Mouse (Mus musculus): Measurements from ENCODE around the gene Slc47a2.

Gene Slc47a2

DNA sequence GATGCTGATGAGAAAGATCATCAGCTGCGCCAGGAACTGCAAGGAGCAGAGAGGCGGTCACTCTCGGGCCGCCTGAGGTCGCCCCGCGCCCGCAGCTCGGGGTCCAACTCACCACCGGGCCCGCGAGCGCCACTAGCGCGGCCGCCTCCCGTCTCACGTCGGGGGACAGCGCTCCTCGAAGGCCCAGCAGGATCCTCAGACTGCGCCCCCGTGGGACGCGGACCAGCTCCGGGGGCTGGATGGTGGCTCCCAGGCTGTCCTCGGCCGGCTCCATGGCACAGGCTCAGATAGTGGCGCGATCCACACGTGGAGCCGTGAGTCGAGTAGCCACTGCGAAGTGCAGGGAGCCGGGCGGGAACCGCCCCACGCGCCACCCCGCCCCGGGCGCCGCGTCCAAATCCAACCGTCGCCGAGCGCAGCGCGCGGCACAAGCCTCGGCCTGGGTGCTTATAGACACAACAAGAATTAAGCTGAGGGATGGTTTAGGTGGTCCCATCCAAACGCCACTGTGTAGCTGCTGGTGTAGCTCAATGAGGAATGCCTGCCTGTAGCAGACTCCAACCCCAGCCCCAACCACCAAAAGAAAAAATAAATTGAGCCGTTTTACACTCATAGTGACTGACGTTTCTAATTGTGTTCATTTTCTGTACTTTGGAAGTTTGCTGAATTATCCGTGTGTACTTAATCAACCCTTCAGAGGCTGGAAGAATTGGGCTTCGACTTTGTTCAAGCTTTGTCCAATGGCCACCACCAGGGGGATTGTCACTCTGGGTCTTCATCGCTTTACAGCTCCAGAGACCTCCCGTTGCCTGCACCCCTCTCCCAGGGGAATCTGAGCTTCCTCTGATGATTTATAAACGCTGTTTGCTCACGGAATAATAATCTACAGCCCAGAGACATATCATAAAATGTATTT is at the start of gene Slc47a2:
Gene Slc47a2 (minus strand): TSS at position 356 of the 916 bp plus-strand sequence.
- no peak for DNase-seq (ENCODE audit: low spot score in 2 of 2)

DNA sequence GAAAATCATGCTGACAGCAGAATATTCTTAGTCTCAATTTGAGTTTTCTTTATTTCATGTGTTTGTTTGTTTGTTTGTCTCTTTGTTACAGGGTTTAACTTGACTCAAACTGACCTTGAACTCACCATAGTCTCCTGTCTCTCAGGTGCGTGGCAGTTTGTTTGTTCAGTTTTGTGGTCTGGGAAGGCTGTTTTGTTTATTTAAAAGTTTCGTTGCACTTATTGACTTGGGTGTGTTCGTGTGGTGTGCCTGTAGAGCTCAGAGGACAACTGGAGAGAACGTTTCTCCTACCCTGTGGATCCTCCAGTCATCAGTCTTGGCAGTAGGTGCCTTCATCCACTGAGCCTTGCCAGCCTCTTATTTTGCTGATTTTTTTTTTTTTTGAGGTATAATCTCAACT is 46.3 kb upstream of the Slc47a2 start:
- DNase-seq (ENCODE audit: low spot score in 2 of 2) = no peak

DNA sequence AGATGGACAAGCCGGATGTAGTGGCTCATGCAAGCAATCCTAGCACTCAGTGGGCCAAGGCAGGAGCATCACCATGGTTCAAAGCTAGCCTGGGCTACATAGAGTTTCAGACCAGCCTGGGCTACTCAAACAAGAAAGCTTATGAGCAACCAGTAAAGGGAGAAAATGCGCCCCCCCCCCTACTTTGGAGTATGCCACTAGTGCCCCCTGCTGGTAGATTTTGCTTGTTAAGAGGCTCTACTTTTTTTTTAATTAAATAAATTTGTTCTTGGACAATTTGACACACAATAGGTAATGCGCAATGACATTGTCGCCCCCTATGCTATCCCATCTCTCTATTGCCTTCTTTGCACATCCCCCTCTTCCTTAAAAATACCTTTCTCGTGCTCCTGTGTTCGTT is 45.4 kb upstream of the Slc47a2 start:
- no peak for DNase-seq (ENCODE audit: low spot score in 2 of 2)

DNA sequence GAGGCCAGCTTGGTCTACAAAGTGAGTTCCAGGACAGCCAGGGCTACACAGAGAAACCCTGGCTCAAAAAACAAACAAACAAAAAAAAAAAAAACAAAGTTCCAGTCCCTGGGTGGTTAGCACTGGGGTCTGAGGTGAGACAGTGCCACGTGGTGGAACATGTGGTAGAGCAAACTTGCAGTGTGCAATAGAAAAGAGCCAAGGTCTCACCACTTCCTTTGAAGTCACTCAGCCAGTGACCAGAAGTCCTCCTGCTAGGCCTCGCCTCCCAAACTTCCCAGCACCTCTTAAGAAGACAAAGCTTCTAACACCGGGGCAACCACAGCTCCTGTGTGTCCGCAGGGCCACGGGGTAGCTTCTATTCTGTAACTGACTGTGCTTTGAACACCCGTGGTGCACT is 44.6 kb upstream of the Slc47a2 start:
- no peak for DNase-seq (ENCODE audit: low spot score in 2 of 2)

DNA sequence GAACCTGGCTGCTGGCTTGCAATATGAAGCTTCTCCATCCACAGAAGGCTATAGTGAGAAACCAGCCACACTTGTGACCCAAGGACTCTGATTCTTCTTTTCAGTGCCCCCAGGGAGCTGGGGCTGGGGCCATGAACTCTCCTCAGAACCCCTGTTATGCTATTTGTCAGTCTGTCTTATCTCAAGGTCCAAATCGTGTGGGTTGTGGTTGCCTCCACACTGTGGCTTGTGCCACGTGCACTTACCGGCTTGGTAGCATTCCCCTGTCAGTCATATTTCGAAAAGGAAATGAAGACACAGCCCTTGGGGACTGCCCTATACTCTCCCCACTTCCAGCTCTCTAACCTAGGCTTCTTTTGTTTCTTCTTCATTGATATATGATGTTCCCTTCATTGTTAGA is 43.1 kb upstream of the Slc47a2 start:
- no peak for DNase-seq (ENCODE audit: low spot score in 2 of 2)

DNA sequence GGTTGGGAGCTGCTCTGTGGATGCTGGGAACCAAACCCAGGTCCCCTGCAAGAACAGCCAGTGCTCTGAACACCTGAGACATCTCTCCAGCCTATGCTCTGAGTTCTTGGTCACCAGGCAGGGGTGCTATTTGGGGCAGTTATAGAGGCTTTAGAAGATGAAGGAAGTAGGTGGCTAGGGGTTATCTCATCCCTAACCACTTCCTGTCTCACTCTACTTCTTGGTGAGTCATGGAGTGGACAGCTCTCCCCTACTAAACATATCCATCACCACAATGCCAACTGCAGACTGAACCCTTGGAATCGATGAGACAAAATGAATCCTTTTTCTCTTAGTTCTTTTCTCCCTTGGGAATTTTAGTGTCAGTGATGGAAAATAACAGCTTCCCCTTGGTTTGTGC is 38.6 kb upstream of the Slc47a2 start:
- no peak for DNase-seq (ENCODE audit: low spot score in 2 of 2)

DNA sequence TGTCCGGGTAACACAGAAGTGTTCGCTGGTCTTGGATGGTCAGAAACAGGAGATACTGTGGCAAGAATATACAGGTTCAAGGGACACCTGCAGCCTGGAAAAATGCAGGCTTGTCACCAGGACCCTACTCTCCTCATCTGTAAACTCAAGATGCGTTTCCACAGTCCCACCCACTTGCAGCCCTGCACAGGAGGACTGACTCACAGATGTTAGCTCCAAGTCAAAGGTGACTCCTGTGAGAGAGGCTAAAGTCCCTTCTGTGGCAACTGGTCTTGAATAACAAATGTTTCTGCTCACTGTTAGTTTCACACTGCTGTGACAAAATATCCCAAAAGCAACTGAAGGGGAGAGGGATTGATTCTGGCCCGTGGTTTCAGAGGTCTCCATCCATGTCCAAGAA is 36.0 kb upstream of the Slc47a2 start:
- DNase-seq (ENCODE audit: low spot score in 2 of 2) = no peak

DNA sequence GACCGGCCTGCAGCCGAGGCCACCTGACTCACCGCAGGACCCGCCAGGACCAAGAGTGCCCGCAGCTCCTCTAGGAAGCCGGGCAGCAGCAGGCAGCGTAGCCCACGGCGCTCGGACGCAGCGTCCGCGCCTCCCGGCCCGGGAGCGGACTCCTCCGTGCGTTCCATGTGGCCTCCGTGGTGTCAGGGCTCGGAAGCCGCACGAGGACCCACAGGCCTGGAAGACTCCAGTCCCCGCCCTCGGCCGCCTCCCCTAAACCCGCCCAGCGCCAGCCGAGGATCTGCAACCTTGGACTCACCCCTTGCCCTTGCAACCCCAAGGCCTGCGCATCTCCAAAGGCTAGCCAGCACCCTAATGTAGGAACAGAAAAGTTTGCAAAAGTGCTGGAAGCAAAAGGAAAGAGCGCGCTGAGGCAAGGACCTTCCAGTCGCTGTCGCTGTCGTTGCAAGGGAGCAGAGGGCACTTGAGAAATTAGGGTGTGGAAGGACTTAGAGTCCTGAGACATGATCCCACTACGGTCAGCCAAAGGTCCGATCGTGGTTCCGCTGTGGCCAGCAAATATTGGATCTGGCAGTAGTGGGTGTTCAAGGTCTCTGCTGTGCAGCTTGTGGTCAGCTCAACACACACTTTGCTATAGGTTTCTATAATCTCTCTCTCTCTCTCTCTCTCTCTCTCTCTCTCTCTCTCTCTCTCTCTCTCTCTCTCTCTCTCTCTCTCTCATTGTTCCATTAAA is 35.4 kb upstream of the Slc47a2 start, which contains the start of gene Slc47a1:
Gene Slc47a1 (minus strand): TSS at position 465 of the 733 bp plus-strand sequence.
- no peak for DNase-seq (ENCODE audit: low spot score in 2 of 2)

DNA sequence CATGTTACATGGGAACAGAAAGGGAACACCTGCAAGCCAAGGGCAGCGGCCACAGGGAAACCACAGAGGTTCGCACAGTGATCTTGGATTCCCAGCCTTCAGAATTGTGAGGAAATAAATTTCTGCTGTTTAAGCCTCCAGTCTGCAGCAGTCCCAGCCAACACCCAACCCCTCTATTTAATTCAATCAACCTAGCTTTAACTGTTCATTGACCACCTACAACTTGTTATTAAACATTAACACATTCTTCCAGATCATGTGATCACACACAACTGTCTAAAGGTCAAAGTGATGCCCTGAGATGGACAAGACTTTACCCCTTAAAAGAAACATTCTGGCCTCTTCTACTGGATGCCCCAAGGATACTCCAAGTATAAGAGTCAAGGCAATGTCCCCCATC is 26.0 kb upstream of the Slc47a2 start:
- DNase-seq (ENCODE audit: low spot score in 2 of 2) = no peak

DNA sequence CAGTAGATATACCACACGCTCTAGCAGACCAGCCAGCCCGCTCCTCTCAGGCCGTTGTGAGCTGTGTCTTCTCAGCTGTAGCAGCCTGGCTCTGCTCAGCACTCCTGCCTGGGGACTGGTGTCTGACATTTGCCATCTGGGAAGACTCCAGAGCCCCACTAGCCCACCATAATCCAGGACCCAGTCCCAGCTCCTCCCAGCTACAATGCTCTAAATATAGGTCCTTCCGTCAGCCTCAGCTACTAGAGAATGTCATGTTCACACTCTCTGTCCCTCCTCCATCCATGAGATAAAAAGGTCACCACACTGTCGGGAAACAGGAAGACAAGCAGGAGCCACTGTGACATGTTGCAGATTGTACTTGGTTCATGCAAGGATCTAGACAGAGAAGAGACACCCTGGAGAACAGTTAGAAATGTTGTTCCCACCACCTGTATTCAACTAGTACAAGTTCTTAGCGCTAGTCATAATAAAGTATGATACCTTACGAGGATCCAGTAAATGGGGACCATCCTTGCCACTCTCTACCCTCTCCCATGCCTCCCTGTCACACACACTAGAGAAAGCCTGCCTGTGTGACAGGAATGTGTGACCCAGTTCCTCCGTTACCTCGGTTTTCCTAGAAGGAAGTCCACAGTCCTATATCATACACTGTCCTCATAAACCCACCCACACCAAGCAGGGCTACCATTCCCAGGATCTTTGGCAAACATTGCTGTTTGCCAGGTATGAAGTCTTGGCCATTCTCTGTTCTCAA is 24.0 kb upstream of the Slc47a2 start:
- no peak for DNase-seq (ENCODE audit: low spot score in 2 of 2)

DNA sequence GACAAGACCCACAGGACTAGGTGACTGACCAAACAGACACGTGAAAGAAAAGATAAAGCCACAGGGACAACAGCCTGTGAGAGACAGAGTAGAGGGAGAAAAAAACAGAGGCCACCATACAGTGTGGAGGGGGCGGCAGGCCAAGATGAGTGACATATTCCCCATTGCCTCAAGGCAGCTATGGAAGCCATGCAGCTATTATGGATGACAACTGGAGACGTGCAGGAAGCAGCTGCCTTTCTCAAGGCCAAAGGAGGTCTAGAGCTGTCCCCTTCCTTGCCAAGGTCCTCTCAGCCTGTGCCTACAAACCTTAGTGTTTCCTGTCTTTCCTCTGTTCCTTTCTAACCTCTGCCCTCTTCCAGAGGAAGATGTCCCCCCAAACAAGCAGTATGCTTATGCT is 23.3 kb upstream of the Slc47a2 start:
- no peak for DNase-seq (ENCODE audit: low spot score in 2 of 2)

DNA sequence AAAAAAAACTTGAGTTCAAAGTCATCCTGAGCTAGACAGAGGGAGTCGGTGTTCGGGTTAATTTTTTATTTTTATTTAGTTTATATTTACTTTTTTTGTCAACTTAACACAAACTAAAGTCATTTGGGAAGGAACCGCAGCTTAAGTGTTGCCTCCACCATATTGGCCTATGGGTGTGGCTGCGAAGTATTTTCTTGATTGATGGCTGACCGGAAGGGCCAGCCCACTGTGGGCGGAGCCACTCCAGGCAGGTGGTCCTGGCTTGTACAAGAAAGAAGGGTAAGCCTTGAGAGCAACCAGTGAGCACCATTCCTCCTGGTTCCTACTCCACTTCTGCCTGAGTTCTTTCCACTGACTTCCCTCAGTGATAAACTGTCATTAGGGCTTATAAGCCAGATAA is 21.4 kb upstream of the Slc47a2 start:
- DNase-seq (ENCODE audit: low spot score in 2 of 2) = no peak

DNA sequence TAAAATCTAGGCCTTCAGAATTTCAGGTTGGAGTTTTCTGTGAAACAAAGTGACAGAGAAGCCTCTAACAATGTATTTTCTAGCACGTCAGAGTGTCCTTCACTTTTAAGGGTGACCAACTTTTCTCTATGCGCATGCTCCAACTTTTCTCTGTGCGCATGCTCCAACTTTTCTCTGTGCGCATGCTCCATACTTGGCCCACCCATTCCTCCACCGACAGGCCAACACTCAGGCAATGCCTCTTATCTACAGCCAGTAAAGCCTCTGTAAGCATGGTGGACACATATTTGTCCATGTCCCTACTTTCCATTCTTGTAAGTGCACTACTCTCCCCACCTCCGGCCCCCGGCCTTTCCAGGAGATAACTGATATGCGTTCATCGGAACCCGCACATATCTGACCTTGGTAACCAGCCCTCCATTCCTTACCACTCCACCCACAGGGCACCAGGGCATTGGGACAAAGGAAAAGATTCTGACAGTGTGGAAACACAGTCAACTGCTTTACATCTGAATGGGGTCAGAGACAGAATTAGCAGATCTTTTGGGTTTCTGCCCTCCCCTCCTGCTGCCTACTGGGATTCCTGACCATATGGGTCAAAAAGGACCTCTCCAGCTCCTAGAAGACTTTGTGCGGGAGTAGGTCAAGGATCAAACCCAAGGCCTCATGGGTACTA is 19.0 kb upstream of the Slc47a2 start:
- no peak for DNase-seq (ENCODE audit: low spot score in 2 of 2)

DNA sequence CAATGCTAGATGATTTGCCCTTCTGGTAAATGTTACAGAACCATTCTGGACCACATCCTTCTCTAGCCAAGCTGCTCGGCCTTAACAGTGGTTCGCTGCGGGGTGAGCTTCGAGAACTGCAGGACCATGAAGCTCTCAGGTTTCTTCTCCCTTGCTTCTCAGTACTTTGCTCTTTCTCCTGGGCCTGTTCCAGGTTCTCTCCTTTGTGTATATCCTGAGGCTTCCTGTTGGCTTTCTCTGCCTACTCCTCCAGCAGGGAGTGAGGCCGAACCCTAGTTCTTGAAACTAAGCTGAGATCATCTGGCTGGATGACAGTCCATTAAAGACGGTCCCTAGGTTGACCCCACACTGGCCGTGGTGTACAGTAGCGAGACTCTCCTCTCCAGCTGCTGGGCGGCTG is 13.9 kb upstream of the Slc47a2 start:
- DNase-seq (ENCODE audit: low spot score in 2 of 2) = no peak

DNA sequence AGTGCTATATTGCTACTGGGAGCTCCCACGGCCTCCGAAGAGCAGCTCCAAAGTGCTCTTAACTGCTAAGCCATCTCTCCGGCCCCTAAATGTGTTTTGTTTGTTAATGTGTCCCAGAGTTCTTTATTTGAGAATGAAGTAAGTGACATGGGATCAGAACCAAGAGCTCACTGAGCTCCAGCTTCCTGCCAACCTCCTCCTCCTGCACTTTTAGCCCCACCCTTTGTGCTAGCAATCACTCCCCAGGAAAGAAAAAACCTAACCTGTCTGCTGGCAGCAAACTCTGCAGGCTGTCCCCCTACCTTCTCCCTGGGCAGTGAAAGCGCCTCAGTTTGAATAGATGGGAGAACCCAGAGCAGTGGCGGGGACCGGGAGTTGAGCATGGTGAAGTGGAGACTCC is 13.5 kb upstream of the Slc47a2 start:
- no peak for DNase-seq (ENCODE audit: low spot score in 2 of 2)

DNA sequence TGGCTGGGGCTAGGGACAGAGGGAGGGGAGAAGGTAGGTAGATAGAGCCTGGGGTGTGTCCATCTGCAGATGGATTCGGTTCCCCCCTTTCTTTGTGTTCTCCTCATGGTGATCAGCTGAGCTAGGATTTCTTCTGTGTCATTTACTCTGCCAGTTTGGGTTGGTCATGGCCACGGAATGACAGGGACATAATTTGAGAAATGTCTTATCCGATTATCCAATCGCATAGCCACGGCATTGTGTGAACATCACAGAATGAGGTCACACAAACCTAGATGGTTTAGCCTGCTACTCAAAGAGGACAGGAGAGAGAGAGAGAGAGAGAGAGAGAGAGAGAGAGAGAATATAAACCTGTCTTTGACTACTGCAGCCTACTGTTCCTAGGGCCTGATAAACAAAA is 12.7 kb upstream of the Slc47a2 start:
- DNase-seq (ENCODE audit: low spot score in 2 of 2) = no peak

DNA sequence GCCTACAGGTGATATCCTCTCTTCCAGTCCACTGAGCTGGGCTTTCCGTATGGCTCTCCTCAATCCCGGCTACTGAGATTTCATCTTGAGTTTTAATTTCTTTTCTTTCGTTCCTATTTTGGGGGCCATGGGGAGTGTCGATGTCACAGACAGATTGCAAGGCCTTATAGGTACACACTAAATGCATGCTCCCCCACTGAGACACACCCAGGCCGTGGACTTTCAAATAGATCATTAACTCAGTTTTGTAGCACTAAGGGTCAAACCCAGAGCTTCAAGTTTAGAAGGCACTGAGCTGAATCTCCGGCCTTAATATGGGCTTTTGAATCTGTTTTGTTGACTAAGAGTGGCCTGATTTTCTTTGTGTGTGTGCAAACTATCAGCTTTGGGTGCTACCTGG is 11.7 kb upstream of the Slc47a2 start:
- no peak for DNase-seq (ENCODE audit: low spot score in 2 of 2)

DNA sequence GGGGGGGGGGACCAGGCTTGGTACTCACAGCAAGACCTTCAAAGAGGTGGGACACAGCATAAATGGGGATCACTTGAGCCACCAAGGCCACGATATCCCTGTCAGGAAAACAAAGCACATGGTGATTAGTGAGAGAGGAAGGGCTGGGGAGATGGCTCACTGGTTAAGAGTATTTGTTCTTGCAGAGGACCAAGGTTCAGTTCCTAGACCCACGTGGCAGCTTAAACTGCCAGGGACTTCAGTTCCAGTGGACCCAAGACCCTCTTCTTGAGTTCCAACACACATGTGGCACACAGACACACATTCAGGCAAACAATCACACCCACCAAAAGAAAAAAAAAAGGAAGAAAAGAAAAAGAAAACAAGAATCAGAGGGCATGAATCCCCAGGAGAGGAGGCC is 10.4 kb upstream of the Slc47a2 start:
- no peak for DNase-seq (ENCODE audit: low spot score in 2 of 2)

DNA sequence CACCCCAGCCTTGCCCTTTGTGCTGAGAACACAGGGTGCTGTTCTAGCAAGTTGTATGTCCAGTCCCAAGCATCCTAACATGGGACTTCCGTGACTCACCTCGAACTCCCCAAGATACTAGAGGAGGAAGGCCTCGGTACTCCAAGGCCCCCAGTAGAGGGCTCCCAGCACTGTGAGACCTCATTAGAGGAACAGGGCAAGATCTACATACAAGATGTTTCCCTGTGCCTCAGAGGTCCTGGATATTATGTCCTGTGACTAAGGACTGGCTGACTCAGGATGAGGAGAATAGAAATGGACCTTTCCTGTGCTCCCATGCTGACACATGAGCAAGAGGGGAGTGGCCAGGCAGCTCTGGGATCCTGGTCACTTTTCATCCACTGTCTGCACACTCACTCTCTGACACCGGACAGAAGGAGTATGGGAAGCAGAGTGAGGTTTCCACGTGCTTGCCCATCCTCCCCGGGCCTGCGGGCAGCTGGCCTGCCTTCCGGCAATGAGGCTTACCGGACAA is 9.5 kb upstream of the Slc47a2 start:
- no peak for DNase-seq (ENCODE audit: low spot score in 2 of 2)

DNA sequence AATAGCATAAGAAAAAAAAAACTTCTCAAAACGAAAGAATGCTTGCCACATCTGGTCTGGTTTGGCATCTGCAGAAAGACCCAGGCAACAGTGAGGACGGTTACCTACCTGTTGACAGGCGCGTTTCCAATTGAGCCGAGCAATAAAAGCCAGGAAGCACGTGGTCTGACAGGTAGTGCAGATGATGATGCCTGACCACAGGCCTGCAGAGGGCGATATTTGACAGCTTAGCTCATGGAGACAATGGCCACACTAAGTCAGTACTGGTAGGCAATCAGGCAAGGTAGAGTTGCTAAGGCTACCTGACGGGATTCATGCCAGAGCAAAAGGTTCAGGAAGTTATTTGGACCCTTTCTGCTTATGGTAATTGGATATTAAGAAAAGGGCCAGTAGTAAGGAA is 6.7 kb upstream of the Slc47a2 start:
- DNase-seq (ENCODE audit: low spot score in 2 of 2) = peak; percentile 21 to 29

DNA sequence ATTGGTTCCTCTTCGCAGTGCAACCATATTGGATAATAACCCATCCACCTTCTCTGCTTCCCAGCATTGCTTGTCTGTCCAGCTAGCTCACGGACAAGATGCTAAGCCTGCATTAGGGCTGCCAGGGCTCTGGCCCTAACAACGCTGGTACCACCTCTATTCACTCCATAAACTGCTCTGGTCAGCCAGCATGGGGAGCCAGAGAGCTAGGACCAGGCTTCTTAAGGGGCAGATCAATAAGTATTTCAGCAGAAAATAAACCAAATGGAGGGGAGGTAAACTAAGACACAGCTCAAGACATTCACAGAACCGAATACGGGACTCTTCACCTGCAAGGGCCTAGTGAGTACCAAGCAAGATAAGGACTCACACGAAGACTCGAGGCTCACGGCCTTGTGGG is 3.5 kb upstream of the Slc47a2 start:
- no peak for DNase-seq (ENCODE audit: low spot score in 2 of 2)

DNA sequence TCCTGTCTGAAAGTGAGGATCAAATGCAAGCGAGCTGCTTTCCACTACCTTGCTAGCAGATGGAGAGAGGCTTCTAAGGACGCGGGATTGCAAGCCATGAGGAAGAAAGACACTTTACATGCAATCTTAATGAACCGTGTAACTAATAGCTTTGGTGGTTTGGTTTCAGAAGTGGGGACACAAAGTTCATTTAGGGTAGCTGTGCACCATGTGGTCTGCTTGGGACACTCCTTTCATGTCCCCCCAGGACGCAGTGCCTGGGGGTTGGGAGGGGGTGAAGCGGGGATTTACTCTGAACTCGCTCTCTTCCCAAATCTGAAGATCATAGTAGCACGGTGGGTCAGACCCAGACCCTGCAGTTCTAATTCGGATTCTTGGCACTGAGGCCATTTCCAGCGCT is 689 bp downstream of the Slc47a2 start:
- no peak for DNase-seq (ENCODE audit: low spot score in 2 of 2)

All from right cerebral cortex, postnatal 36 days (tissue).